Mouse (Mus musculus): ENCODE data around the gene Ncaph. TPM values are rescaled to one million over a fixed set of nuclear protein-coding genes. Genes with fewer than 3 reads are reported as not detected.
"Not testable (repeated sequence)": the region's sequence is repeated elsewhere in the genome, so short reads cannot be mapped to it uniquely, and the experiment has no call there.

The Ncaph gene
- total and polyA plus RNA-seq, 3 experiments: 37.5 to 49.4 TPM; not detected in 1

DNA sequence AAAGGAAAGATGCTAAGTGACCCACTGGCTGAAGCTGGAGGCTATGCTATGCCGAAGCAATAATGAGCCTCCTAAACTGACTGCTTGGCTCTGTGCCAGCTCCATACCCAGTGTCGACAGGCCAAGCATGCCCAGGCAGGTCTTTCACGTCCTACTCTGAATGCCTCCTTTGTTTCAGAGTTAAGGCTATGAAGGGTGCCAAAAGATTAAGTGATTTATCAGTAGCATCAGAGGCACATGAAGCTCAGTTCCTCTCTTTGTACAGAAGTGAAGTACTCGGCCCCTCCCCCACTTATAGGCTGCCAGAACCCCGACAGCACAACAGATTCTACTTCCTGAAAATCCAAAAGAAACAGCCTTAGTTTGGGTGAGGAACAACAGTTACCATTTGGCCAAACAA is 3.2 kb upstream of the Ncaph start (continued):
- no peak for TF ChIP-seq POLR2AphosphoS5 (IDR thresholded peaks at IDR 0.05; ENCODE audit: borderline replicate concordance, low read depth, low read length)
- no peak for TF ChIP-seq ZMIZ1 (IDR thresholded peaks at IDR 0.05; ENCODE audit: low read depth, low read length)
- TF ChIP-seq TCF12 (IDR thresholded peaks at IDR 0.05; ENCODE audit: low read depth, low read length): peak; percentile 56; the same call in 1 of the 2 replicates
- peak; percentile 79 for TF ChIP-seq MYC (IDR thresholded peaks at IDR 0.05; ENCODE audit: low read depth, low read length)
- no peak for TF ChIP-seq MEF2A (IDR thresholded peaks at IDR 0.05; ENCODE audit: extremely low read depth, insufficient replicate concordance, low read depth, low read length, poor library complexity, severe bottlenecking)
- TF ChIP-seq SIN3A (IDR thresholded peaks at IDR 0.05; ENCODE audit: low read length): peak; percentile 84
- peak; percentile 66 for TF ChIP-seq HCFC1 (IDR thresholded peaks at IDR 0.05; ENCODE audit: low read depth, low read length)
- TF ChIP-seq USF1 (IDR thresholded peaks at IDR 0.05; ENCODE audit: low read depth, low read length): no peak
- TF ChIP-seq NRF1 (IDR thresholded peaks at IDR 0.05; ENCODE audit: insufficient read depth, low read depth, low read length, poor library complexity, severe bottlenecking): peak; percentile 49; the same call in 1 of the 2 replicates
- no peak for TF ChIP-seq POLR2AphosphoS2 (IDR thresholded peaks at IDR 0.05; ENCODE audit: low read length)
- no peak for TF ChIP-seq ZC3H11A (IDR thresholded peaks at IDR 0.05; ENCODE audit: low read depth, low read length)
- no peak for TF ChIP-seq SMC3 (IDR thresholded peaks at IDR 0.05; ENCODE audit: low read depth, low read length)
- peak; percentile 93 for TF ChIP-seq RCOR1 (IDR thresholded peaks at IDR 0.05; ENCODE audit: low read depth, low read length)
- no peak for TF ChIP-seq CHD1 (IDR thresholded peaks at IDR 0.05; ENCODE audit: low read depth, low read length)
- TF ChIP-seq MYB (IDR thresholded peaks at IDR 0.05; ENCODE audit: low read depth, low read length): no peak
- TF ChIP-seq ETS1 (IDR thresholded peaks at IDR 0.05; ENCODE audit: low read depth, low read length): peak; percentile 91
- no peak for TF ChIP-seq KAT2A (conservative IDR thresholded peaks at IDR 0.05; ENCODE audit: low read depth, low read length)
- peak; percentile 94 for TF ChIP-seq BHLHE40 (IDR thresholded peaks at IDR 0.05; ENCODE audit: borderline replicate concordance, low read depth, low read length)
- peak; percentile 81 for TF ChIP-seq MAZ (IDR thresholded peaks at IDR 0.05; ENCODE audit: low read depth, low read length)
- TF ChIP-seq ELF1 (IDR thresholded peaks at IDR 0.05; ENCODE audit: low read depth, low read length): peak; percentile 72; the same call in 1 of the 2 replicates
- TF ChIP-seq UBTF (IDR thresholded peaks at IDR 0.05; ENCODE audit: borderline replicate concordance, insufficient read depth, low read depth, low read length): no peak
- TF ChIP-seq CHD2 (IDR thresholded peaks at IDR 0.05; ENCODE audit: low read length): peak; percentile 84
- TF ChIP-seq GATA1 (IDR thresholded peaks at IDR 0.05; ENCODE audit: low read depth, low read length): peak; percentile 92

DNA sequence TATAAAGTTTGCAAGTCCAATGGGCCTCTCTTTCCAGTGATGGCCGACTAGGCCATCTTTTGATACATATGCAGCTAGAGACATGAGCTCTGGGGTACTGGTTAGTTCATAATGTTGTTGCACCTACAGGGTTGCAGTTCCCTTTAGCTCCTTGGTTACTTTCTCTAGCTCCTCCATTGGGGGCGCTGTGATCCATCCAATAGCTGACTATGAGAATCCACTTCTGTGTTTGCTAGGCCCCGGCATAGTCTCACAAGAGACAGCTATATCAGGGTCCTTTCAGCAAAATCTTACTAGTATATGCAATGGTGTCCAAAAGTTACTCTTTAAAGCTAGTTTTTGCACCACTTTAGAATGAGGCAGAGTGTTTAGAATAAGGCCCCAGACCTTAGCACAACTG is 1.5 kb upstream of the Ncaph start:
- not testable (repeated sequence) for H3K27ac ChIP-seq (ENCODE audit: control insufficient read depth, low read depth, low read length); H3K27me3 ChIP-seq (ENCODE audit: control insufficient read depth in 1 of 2, insufficient read depth in 2 of 2, low read length in 2 of 2); H3K9me3 ChIP-seq (replicated peaks; ENCODE audit: insufficient read depth, low read length); DNase-seq (ENCODE audit: low read depth, low spot score); H3K9ac ChIP-seq (ENCODE audit: control insufficient read depth, low read depth, low read length, poor library complexity, severe bottlenecking); H3K4me3 ChIP-seq (ENCODE audit: control insufficient read depth in 1 of 2, insufficient read depth in 1 of 2, low read depth in 2 of 2, low read length in 2 of 2)
- Histone ChIP-seq H3K79me2 (ENCODE audit: control insufficient read depth, insufficient read depth, low read length, poor library complexity) (peaks cover 35% of the 10 kb centered on the region), H3K36me3 (ENCODE audit: control insufficient read depth in 1 of 2, insufficient read depth in 2 of 2, low read length in 2 of 2) (peaks cover 0 to 35% of the 10 kb centered on the region in 2 experiments; a peak in 2 of 4 replicates), H3K4me1 (ENCODE audit: control insufficient read depth in 1 of 2, insufficient read depth in 2 of 2, low read length in 2 of 2) (peaks cover 12 to 35% of the 10 kb centered on the region in 2 experiments)

Data from MEL (cell line).